Mouse (Mus musculus) thymus, postnatal 25 days (tissue): ENCODE results near the gene Bcl2l12.

Experiments used
- DNase-seq: peaks from one replicate; pipeline ENCODE4 v3.0.0; 2022

The Bcl2l12 gene

GRCm38 (mm10) chr7:44985595-44986191, 12.8 kb downstream of the Bcl2l12 start:
- DNase-seq = peak; percentile 56

- no peak for DNase-seq
Observed at GRCm38 (mm10) chr7:44984833-44985164, 13.7 kb downstream of the Bcl2l12 start.

DNA sequence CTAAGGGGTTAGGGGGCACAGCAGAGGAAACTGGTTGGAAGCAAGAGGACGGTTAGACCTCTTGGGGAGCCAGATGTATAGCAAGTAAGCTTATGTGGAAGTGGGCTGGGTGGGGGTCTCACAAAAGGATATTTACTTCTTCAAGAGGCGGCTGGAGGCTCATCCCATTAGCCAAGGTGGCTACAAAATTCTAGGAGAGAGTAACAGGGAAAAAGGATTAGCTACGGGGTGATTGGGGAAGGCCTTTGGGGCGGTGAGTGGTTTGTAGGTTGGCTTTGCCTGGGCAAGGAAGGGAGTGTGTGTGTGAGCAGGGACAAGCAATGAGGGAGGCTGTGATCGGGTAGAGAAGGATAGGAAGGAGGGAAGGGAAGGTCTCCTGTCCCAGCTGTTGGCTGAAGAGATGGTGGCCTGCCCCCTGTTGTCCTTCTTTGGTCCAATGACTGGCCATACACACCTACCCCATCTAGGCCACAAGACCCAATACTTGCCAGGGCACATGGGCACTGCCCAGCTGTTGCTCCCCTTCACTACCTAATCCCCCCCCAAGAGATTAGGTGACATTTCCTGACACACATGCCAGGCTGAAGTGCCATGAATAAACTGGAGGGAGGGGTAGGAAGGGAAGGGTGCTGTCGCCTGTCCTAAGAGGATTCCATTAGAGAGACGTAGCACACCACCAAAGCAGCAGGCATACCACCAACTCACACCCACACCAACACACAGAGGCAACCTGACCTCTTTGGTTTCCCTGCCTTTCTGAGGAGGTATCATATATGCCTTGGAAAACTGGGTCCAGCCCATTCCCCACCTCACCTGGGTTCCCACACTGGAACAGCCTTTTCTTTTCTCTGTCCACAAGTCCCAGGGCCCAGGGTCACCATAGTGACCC, 14.3 kb downstream of the Bcl2l12 start:
- no peak for DNase-seq

DNA sequence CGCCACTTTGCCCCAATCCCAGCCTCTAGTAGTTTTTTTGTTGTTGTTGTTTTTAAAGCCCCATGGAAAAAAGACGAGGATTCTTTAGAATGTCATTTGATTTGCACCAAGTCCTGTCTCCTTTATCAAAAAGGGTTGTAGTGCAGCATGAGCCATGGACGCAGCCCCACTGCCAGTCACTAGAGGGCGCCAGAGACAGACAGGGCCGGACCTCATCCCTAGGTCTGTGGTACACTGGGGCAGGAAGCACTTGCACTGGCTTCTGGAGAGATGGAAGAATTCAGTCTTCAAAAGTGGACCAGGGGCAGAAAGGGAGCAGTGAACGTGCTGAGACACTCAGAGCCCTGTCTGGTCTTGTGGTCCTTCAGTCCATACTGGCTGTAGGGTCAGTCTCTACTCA, 15.4 kb downstream of the Bcl2l12 start:
- DNase-seq = peak; percentile 88

- no peak for DNase-seq
Observed at GRCm38 (mm10) chr7:44981539-44981938, 17.0 kb downstream of the Bcl2l12 start.

GRCm38 (mm10) chr7:44978300-44978699, 20.2 kb downstream of the Bcl2l12 start:
- DNase-seq = no peak

DNA sequence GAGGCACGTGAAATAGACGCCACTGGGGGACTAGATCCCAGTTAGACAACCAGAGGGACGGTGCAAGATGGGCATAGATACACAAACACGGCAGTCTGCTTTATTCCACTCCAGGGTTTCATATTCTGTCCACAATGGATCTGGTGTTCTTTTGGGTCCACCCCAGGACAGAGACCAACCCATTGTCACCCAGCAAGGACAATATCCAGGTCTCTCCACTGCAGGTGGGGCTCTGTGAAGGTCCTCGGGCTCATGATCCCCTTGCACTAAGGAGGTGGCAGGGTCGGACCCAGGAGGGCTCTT, 23.4 kb downstream of the Bcl2l12 start:
- DNase-seq = no peak

GRCm38 (mm10) chr7:44974383-44975116, 24.0 kb downstream of the Bcl2l12 start, which contains the start of gene Cpt1c:
Gene Cpt1c (minus strand): TSS chr7:44974851.
- DNase-seq = no peak

DNA sequence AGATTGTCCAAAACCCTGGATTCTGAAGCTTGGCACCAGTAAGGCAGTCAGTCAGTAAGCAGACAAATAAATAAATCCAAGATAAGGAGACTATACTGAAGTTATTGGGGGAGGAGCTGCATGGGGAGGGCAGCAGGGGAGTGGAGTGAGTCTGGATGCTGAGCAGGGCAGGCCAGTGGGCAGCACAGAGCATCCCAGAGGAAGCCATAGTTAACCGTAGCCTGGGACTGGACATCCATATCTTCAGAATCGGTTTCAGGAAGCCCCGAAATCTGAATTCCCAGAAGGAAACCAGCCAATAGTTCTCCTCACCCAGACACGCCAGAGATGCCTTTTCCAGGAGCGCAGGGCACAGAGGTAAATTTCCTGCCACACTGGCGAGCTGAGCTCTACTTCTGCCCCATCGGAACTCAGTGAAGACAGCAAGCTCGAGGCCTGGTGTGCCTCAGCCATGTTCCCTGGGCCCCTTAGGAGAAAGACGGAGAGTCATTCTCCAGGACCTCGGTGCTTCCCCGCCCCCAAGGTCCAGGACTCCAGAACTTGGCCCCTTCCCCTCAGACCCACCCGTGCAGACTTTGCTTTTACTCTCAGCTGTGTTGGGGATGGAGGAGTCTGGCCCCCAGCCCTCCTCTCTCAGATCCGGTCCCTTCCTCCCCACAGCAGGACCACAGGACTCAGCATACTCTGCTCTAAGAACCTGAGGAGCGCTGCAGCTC, 24.9 kb downstream of the Bcl2l12 start:
- no peak for DNase-seq

DNA sequence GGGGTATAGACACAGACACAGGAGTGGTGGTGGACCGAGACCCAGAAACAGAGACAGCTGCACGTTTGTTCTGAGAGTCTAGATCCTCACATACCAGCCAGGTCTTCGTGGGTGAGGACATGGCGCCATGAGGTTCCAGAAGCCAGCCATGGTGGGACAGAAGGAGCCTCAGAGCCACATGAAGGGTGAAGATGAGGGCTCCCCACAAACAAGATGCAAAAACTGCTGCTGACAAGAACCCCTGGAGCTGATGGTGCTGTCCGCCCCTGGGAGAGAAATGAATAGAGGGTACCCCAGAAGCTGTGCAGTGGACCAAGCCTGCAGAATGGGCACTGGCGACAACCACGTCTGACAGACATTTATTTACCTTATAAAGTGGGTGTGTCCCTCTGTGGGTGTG, 27.4 kb downstream of the Bcl2l12 start:
- DNase-seq = no peak

GRCm38 (mm10) chr7:44970231-44970691, 28.3 kb downstream of the Bcl2l12 start:
- peak; percentile 73 for DNase-seq

DNA sequence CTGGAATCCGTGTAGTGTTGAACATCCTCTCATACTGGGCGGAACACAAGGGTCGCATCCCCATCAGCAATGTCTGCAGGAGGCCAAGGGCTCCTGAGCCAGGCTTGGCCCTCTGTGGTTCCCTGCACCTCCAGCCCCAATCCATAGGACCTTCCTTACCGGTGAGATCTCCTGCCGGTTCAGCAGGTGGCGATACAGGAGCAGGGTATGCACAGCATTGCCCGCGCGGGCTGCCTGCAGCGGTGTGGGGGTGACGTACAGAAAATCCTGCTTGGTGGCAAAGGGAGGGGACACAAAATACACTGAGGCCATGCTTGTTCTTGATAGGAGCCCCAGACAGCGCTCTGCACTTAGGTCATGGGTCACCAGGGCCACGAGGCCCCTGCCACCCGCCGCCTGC, 31.9 kb downstream of the Bcl2l12 start:
- no peak for DNase-seq

GRCm38 (mm10) chr7:44965975-44966374, 32.5 kb downstream of the Bcl2l12 start:
- peak; percentile 38 for DNase-seq

GRCm38 (mm10) chr7:44964990-44965389, 33.5 kb downstream of the Bcl2l12 start:
- DNase-seq = no peak

- no peak for DNase-seq
Observed at GRCm38 (mm10) chr7:44962831-44963230, 35.7 kb downstream of the Bcl2l12 start.

DNA sequence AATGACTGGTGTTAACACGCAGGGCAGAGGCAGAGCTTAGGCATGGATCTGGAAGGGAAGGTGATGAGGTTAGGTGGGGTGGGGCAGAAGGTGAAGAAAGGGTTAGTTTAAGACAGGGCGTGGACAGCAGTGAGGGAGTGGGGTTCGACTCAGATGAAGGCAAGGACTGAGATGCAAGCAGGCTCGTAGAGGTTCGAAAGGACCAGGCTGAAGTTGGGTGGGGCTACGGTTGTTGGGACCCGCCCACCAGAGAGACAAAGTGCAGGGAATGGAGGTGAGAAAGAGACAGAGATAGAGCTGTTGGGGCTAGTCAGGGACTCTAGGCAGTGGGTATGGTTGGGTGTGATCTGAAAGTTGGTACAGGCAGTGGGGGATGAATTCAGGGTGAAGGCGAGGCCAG, 36.2 kb downstream of the Bcl2l12 start:
- DNase-seq = no peak

- no peak for DNase-seq
Observed at GRCm38 (mm10) chr7:44960512-44960910, 38.0 kb downstream of the Bcl2l12 start.

GRCm38 (mm10) chr7:44959874-44960511, 38.5 kb downstream of the Bcl2l12 start:
- no peak for DNase-seq

- DNase-seq = no peak
Observed at GRCm38 (mm10) chr7:44959281-44959680, 39.2 kb downstream of the Bcl2l12 start.

DNA sequence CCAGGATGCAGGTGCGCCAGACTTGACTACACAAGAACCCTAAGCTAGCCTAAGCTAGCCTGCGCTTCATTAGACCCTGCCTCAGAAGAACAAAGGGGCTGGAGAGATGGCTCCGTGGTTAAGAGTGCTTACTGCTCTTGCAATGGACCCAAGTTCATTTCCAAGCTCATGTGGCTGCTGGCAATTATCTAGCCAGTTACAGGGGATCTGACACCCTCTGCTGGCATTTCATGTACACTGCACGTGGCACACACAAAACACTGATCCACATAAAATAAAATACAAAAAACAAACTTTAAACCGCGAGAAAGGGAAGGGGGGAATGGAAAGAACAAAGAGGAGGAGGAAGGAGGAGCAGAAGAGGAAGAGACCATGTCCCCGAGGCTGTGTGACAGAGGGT, 40.3 kb downstream of the Bcl2l12 start:
- peak; percentile 34 for DNase-seq

DNA sequence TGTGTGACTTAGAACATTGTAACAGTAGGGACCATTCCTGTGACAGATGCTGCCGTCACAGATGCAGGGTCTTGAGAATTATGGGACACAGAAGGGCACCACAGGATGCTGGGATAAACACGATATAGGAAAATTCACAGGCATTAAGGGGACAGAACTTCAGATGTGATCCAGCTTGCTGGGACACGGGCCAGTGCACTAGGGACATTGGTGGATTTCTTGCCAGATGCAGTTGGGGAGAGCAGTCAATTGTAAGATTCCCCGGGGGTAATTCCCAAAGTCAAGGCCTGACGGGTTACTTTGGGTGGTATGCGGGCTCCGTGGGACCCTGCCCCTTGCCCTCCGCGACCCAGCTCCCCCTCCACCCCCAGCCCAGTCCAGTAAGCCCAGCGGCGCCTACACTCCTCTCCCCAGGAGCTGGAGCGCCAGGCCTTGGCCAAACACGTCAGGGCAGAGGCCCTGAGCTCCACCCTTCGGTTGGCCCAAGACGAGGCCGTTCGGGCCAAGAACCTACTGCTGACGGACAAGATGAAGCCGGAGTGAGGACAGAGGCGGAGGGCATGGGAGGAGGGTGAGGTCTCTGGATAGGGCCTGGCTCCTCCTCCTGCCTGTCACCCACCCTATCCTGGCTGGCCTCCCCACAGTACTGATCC, 41.2 kb downstream of the Bcl2l12 start:
- DNase-seq = no peak

GRCm38 (mm10) chr7:44956266-44956665, 42.2 kb downstream of the Bcl2l12 start:
- no peak for DNase-seq
